Mouse (Mus musculus): Measurements from ENCODE around the gene Metap1d.

- TF ChIP-seq CTCF (IDR thresholded peaks at IDR 0.05; ENCODE audit: low read depth) (no peak), EP300 (IDR thresholded peaks at IDR 0.05; ENCODE audit: low read depth) (no peak)
Measured at GRCm38 (mm10) chr2:71542227-71542815, 89.2 kb downstream of the Metap1d start.
